Mouse (Mus musculus) MEL (cell line): ENCODE results near the gene Zfp987. TPM values are rescaled to one million over a fixed set of nuclear protein-coding genes. Genes with fewer than 3 reads are reported as not detected.
"Not testable (repeated sequence)": the region's sequence is repeated elsewhere in the genome, so short reads cannot be mapped to it uniquely, and the experiment has no call there.

Source experiments
- DNase-seq: peaks from one replicate; pipeline ENCODE4 v3.0.0; 2011; ENCODE audit warnings: low read depth, low spot score
- H3K27ac ChIP-seq: 2 replicates; pipeline ENCODE4 v1.5.1; 2012; ENCODE audit warnings: low read depth, mild to moderate bottlenecking, control low read depth, low read length, moderate library complexity; ENCODE audit not compliant: control insufficient read depth
- H3K27me3 ChIP-seq, 2 experiments: fragments of 150-350 bp in 1 of 2; sonication (generic) in 1 of 2; 2 replicates each; pipeline ENCODE4 v1.6.1; 2012; ENCODE audit warnings: low read length in 2 of 2, mild to moderate bottlenecking in 2 of 2, improper control_type of control experiment in 1 of 2, moderate library complexity in 1 of 2; ENCODE audit not compliant: insufficient read depth in 2 of 2, control insufficient read depth in 1 of 2
- H3K36me3 ChIP-seq, 2 experiments: 2 replicates each; pipeline ENCODE4 v1.6.1; 2012 to 2014; ENCODE audit warnings: low read length in 2 of 2, improper control_type of control experiment in 1 of 2, inconsistent platforms in 1 of 2, mild to moderate bottlenecking in 1 of 2; ENCODE audit not compliant: insufficient read depth in 2 of 2, control insufficient read depth in 1 of 2
- H3K4me1 ChIP-seq, 2 experiments: fragments of 150-350 bp in 1 of 2; sonication (generic) in 1 of 2; 2 replicates each; pipeline ENCODE4 v1.6.1; 2012; ENCODE audit warnings: low read length in 2 of 2, improper control_type of control experiment in 1 of 2, mild to moderate bottlenecking in 1 of 2; ENCODE audit not compliant: insufficient read depth in 2 of 2, control insufficient read depth in 1 of 2
- H3K4me3 ChIP-seq, 2 experiments: fragments of 150-350 bp in 1 of 2; sonication (generic) in 1 of 2; 2 replicates each; pipeline ENCODE4 v1.5.1; 2012; ENCODE audit warnings: low read depth in 2 of 2, low read length in 2 of 2, mild to moderate bottlenecking in 2 of 2, moderate library complexity in 2 of 2, control low read depth in 1 of 2, improper control_type of control experiment in 1 of 2; ENCODE audit not compliant: control insufficient read depth in 1 of 2, insufficient read depth in 1 of 2
- H3K79me2 ChIP-seq: 2 replicates; pipeline ENCODE4 v1.6.1; 2012; ENCODE audit warnings: mild to moderate bottlenecking, low read length, moderate library complexity; ENCODE audit not compliant: control insufficient read depth, poor library complexity, insufficient read depth
- H3K9ac ChIP-seq: 2 replicates; pipeline ENCODE4 v1.6.1; 2012; ENCODE audit warnings: low read depth, mild to moderate bottlenecking, control low read depth, low read length, moderate library complexity; ENCODE audit not compliant: control insufficient read depth, poor library complexity, severe bottlenecking
- H3K9me3 ChIP-seq: fragments of 150-350 bp; sonication (generic); replicated peaks from 2 replicates; pipeline ENCODE4 v1.6.1; 2012; ENCODE audit warnings: mild to moderate bottlenecking, low read length, improper control_type of control experiment, moderate library complexity; ENCODE audit not compliant: insufficient read depth
- CHD1 ChIP-seq: IDR thresholded peaks from 2 replicates; pipeline ENCODE4 v1.6.1; 2012; ENCODE audit warnings: low read depth, mild to moderate bottlenecking, inconsistent platforms, low read length, improper control_type of control experiment
- CTCF ChIP-seq, 3 experiments: IDR thresholded peaks in 2 of 3; conservative IDR thresholded peaks in 1 of 3; 2 replicates each; pipeline ENCODE4 v1.5.1; 2011 to 2012; ENCODE audit warnings: low read length in 3 of 3, low read depth in 2 of 3, mild to moderate bottlenecking in 2 of 3, improper control_type of control experiment in 1 of 3, inconsistent platforms in 1 of 3, mixed read lengths in 1 of 3, moderate library complexity in 1 of 3; ENCODE audit not compliant: control insufficient read depth in 1 of 3, insufficient read depth in 1 of 3, poor library complexity in 1 of 3, severe bottlenecking in 1 of 3
- ELF1 ChIP-seq: IDR thresholded peaks from 2 replicates; pipeline ENCODE4 v1.6.1; 2014; ENCODE audit warnings: low read depth, mild to moderate bottlenecking, inconsistent platforms, low read length, improper control_type of control experiment, moderate library complexity
- EP300 ChIP-seq, 2 experiments: IDR thresholded peaks; 2 replicates each; pipeline ENCODE4 v1.6.1; 2011; ENCODE audit warnings: improper control_type of control experiment in 2 of 2, low read length in 2 of 2, low read depth in 1 of 2, mild to moderate bottlenecking in 1 of 2
- ETS1 ChIP-seq: IDR thresholded peaks from 2 replicates; pipeline ENCODE4 v1.6.1; 2012; ENCODE audit warnings: low read depth, mild to moderate bottlenecking, inconsistent platforms, low read length, improper control_type of control experiment, moderate library complexity
- GABPA ChIP-seq: IDR thresholded peaks from 2 replicates; pipeline ENCODE4 v1.6.1; 2012; ENCODE audit warnings: low read depth, mild to moderate bottlenecking, inconsistent platforms, low read length, improper control_type of control experiment, moderate library complexity
- HCFC1 ChIP-seq: IDR thresholded peaks from 2 replicates; pipeline ENCODE4 v1.6.1; 2012; ENCODE audit warnings: low read depth, mild to moderate bottlenecking, inconsistent platforms, low read length, improper control_type of control experiment, moderate library complexity
- JUND ChIP-seq: IDR thresholded peaks from 2 replicates; pipeline ENCODE4 v1.6.1; 2011; ENCODE audit warnings: low read depth, mild to moderate bottlenecking, improper control_type of control experiment, low read length
- MAFK ChIP-seq: IDR thresholded peaks from 2 replicates; pipeline ENCODE4 v1.6.1; 2011; ENCODE audit warnings: low read depth, mild to moderate bottlenecking, low read length, improper control_type of control experiment, borderline replicate concordance
- MAZ ChIP-seq: IDR thresholded peaks from 2 replicates; pipeline ENCODE4 v1.6.1; 2012; ENCODE audit warnings: low read depth, mild to moderate bottlenecking, inconsistent platforms, low read length, improper control_type of control experiment
- POLR2A ChIP-seq, 2 experiments: IDR thresholded peaks; 2 replicates each; pipeline ENCODE4 v1.6.1; 2011 to 2012; ENCODE audit warnings: low read length in 2 of 2, mild to moderate bottlenecking in 2 of 2, control low read depth in 1 of 2, improper control_type of control experiment in 1 of 2, low read depth in 1 of 2, moderate library complexity in 1 of 2; ENCODE audit not compliant: control insufficient read depth in 1 of 2, insufficient read depth in 1 of 2, poor library complexity in 1 of 2
- POLR2AphosphoS2 ChIP-seq: IDR thresholded peaks from 2 replicates; pipeline ENCODE4 v1.6.1; 2011; ENCODE audit warnings: low read length, improper control_type of control experiment
- RCOR1 ChIP-seq: IDR thresholded peaks from 2 replicates; pipeline ENCODE4 v1.6.1; 2012; ENCODE audit warnings: low read depth, mild to moderate bottlenecking, inconsistent platforms, low read length, improper control_type of control experiment
- SMC3 ChIP-seq: IDR thresholded peaks from 2 replicates; pipeline ENCODE4 v1.6.1; 2011; ENCODE audit warnings: low read depth, low read length, improper control_type of control experiment
- TAL1 ChIP-seq: IDR thresholded peaks from 2 replicates; pipeline ENCODE4 v1.6.1; 2012; ENCODE audit warnings: mild to moderate bottlenecking, inconsistent platforms, low read length, moderate library complexity, mixed read lengths
- TCF12 ChIP-seq: IDR thresholded peaks from 2 replicates; pipeline ENCODE4 v1.6.1; 2014; ENCODE audit warnings: low read depth, mild to moderate bottlenecking, inconsistent platforms, low read length, improper control_type of control experiment, moderate library complexity
- UBTF ChIP-seq: IDR thresholded peaks from 2 replicates; pipeline ENCODE4 v1.6.1; 2012; ENCODE audit warnings: low read depth, mild to moderate bottlenecking, inconsistent platforms, low read length, improper control_type of control experiment, moderate library complexity, borderline replicate concordance; ENCODE audit not compliant: insufficient read depth
- USF2 ChIP-seq, 2 experiments: IDR thresholded peaks; 2 replicates each; pipeline ENCODE4 v1.6.1; 2011 to 2012; ENCODE audit warnings: improper control_type of control experiment in 2 of 2, low read length in 2 of 2, borderline replicate concordance in 1 of 2, inconsistent platforms in 1 of 2, low read depth in 1 of 2, mild to moderate bottlenecking in 1 of 2; ENCODE audit not compliant: insufficient read depth in 1 of 2
- ZKSCAN1 ChIP-seq: IDR thresholded peaks from 2 replicates; pipeline ENCODE4 v1.6.1; 2012; ENCODE audit warnings: low read depth, mild to moderate bottlenecking, inconsistent platforms, low read length, improper control_type of control experiment, moderate library complexity
- ZNF384 ChIP-seq: IDR thresholded peaks from 2 replicates; pipeline ENCODE4 v1.6.1; 2012; ENCODE audit warnings: low read depth, mild to moderate bottlenecking, inconsistent platforms, low read length, improper control_type of control experiment
- polyA plus RNA-seq, 2 experiments: library from polyadenylated mRNA; stranded (reverse) in 1 of 2; unstranded in 1 of 2; fragments of >175 nt in 1 of 2; fragments of >200 nt in 1 of 2; gene quantifications; 2 replicates each; pipeline versions ENCODE4 v1.2.1 to v1.2.4; 2012; ENCODE audit warnings: low replicate concordance in 2 of 2, low read depth in 1 of 2; ENCODE audit not compliant: insufficient read length in 2 of 2, insufficient read depth in 1 of 2, missing spikeins in 1 of 2
- total RNA-seq: library from RNA; depleted of rRNA; stranded (reverse); fragments of 300-350 nt; gene quantifications from 2 replicates; pipeline ENCODE4 v1.2.3, GENCODE M21; 2012; rRNA removed

Zfp987 gene
- total RNA-seq (0.08 and 0.20 TPM in 2 replicates), polyA plus RNA-seq (under 1 TPM in 1 of 2 experiments, not detected in 1; 0.04 TPM)

DNA sequence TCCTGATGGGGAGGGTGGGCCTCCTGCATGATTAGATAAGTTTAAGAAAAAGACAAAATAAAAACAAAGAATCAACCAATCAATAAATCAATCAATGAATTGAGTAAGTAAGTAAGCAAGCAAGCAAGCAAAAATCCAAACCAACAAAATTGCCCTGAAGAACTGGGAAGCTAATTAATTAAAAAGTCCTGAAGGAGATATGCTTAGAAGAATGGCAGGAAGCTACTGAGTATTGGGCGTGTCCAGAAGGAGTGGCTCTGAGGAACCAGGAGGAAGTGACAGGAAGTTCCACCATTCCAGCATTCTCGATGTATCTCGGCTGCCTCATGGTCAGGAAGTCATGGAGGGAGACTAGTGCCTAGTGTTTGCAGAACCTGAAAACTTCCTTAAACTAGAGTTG lies at the start of gene Zfp987:
Zfp987 (plus strand) TSS at position 301 of the 400 bp plus-strand sequence.
- not testable (repeated sequence) for H3K27me3 ChIP-seq, H3K4me3 ChIP-seq, H3K36me3 ChIP-seq, H3K9ac ChIP-seq, H3K79me2 ChIP-seq, H3K27ac ChIP-seq, DNase-seq, H3K4me1 ChIP-seq, H3K9me3 ChIP-seq

DNA sequence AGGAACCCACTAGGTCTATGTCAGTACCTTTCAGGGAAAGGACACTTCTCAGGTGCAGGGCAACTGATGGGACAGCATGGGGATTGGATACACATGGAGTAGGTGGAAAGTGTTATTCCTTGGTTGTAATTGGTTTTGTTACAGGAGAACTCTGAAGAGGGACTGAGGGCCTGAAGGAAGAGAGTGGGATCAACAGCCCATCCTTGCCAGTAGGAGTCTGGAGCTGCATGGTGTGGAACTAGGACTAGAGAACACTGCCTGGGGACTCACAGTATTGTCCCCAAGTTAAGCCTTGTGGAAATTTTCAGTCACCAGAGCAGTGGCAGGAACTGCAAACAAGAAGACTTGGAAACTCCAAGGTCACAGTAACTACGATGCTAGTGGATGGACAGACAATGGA lies 44.6 kb upstream of the Zfp987 start:
- H3K79me2 ChIP-seq, H3K4me3 ChIP-seq, DNase-seq, H3K9ac ChIP-seq, H3K27ac ChIP-seq, H3K9me3 ChIP-seq, H3K27me3 ChIP-seq, H3K36me3 ChIP-seq, H3K4me1 ChIP-seq: not testable (repeated sequence)

DNA sequence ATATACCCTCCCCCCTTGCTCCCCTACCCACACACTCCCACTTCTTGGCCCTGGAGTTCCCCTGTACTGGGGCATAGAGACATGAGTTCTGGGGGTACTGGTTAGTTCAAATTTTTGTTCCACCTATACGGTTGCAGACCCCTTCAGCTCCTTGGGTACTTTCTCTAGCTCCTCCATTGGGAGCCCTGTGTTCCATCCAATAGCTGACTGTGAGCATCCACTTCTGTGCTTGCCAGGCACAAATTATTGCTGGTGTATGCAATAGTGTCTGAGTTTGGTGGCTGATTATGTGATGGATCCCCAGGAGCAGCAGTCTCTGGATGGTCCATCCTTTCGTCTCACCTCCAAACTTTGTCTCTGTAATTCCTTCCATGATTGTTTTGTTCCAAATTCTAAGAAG lies 43.7 kb upstream of the Zfp987 start:
- H3K27ac ChIP-seq, DNase-seq: not testable (repeated sequence)

DNA sequence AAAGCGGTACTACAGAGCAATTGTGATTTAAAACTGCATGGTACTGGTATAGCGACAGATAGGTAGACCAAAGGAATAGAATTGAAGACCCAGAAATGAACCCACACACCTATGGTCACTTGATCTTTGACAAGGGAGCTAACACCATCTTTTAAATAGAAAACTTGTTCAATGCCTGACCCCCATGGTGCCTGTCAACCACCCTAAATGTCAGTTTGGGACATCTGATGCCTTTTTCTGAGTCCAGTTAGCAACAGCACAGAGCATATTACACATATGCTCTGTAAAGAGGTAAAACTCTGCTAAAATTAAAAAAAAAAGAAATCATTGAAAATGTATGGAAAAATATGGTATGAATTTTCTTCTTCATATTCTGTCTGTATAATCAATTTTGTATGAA lies 41.8 kb upstream of the Zfp987 start:
- Histone ChIP-seq H3K27ac (no peak overlapping the region), H3K36me3 (no peaks in the 10 kb centered on the region), H3K9me3 (no peaks in the 10 kb centered on the region), H3K4me3 (no peak overlapping the region), H3K4me1 (no peaks in the 10 kb centered on the region), H3K9ac (no peak overlapping the region), H3K27me3 (no peaks in the 10 kb centered on the region), H3K79me2 (no peaks in the 10 kb centered on the region)
- TF ChIP-seq HCFC1: no peak
- no peak for TF ChIP-seq JUND
- no peak for TF ChIP-seq EP300 (IDR thresholded peaks at IDR 0.05; ENCODE audit: low read depth in 1 of 2, low read length in 2 of 2)
- no peak for TF ChIP-seq ETS1
- no peak for TF ChIP-seq TCF12
- TF ChIP-seq ZKSCAN1: no peak
- no peak for TF ChIP-seq ZNF384
- no peak for TF ChIP-seq GABPA
- TF ChIP-seq MAFK: no peak
- TF ChIP-seq USF2 (IDR thresholded peaks at IDR 0.05; ENCODE audit: borderline replicate concordance in 1 of 2, insufficient read depth in 1 of 2, low read depth in 1 of 2, low read length in 2 of 2): no peak
- no peak for TF ChIP-seq ELF1
- TF ChIP-seq UBTF: no peak
- no peak for TF ChIP-seq MAZ
- no peak for TF ChIP-seq RCOR1
- no peak for TF ChIP-seq TAL1
- no peak for TF ChIP-seq CTCF (IDR thresholded peaks at IDR 0.05 in 2 of 3, conservative IDR thresholded peaks at IDR 0.05 in 1 of 3; ENCODE audit: control insufficient read depth in 1 of 3, insufficient read depth in 1 of 3, low read depth in 2 of 3, low read length in 3 of 3, poor library complexity in 1 of 3, severe bottlenecking in 1 of 3)
- TF ChIP-seq POLR2AphosphoS2: no peak
- TF ChIP-seq POLR2A (IDR thresholded peaks at IDR 0.05; ENCODE audit: control insufficient read depth in 1 of 2, insufficient read depth in 1 of 2, low read depth in 1 of 2, low read length in 2 of 2, poor library complexity in 1 of 2): no peak
- TF ChIP-seq SMC3: no peak
- TF ChIP-seq CHD1: no peak
- no peak for DNase-seq

More for the DNA sequence above, 43.7 kb upstream of the Zfp987 start:
- not testable (repeated sequence) for H3K4me3 ChIP-seq, H3K27me3 ChIP-seq, H3K9me3 ChIP-seq, H3K9ac ChIP-seq, H3K4me1 ChIP-seq, H3K36me3 ChIP-seq, H3K79me2 ChIP-seq
